Mouse (Mus musculus) hindbrain, embryonic 16.5 days (tissue): ENCODE data around the gene Gm6176. TPM values are rescaled to one million over a fixed set of nuclear protein-coding genes. Genes with fewer than 3 reads are reported as not detected.
"Not testable (repeated sequence)": the region's sequence is repeated elsewhere in the genome, so short reads cannot be mapped to it uniquely, and the experiment has no call there.

Source experiments
- ATAC-seq: fragments of 200-750 bp; cut with Nextera tagmentation; 2 replicates; pipeline ENCODE4 v1.8.0; 2017; ENCODE audit warnings: moderate TSS enrichment, moderate library complexity
- H3K27ac ChIP-seq: fragments of 300-500 bp; sonication (generic); 2 replicates; pipeline ENCODE4 v1.5.1; 2014; ENCODE audit warnings: low read depth, mild to moderate bottlenecking, control low read depth, low read length, moderate library complexity
- H3K27me3 ChIP-seq: fragments of 300-500 bp; sonication (generic); replicated peaks from 2 replicates; pipeline ENCODE4 v1.6.1; 2014; ENCODE audit warnings: low read length; ENCODE audit not compliant: control insufficient read depth, insufficient read depth
- H3K36me3 ChIP-seq: fragments of 300-500 bp; sonication (generic); 2 replicates; pipeline ENCODE4 v1.6.1; 2014; ENCODE audit warnings: mild to moderate bottlenecking, low read length, moderate library complexity, mixed read lengths; ENCODE audit not compliant: control insufficient read depth, insufficient read depth
- H3K4me1 ChIP-seq: fragments of 300-500 bp; sonication (generic); 2 replicates; pipeline ENCODE4 v1.6.1; 2014; ENCODE audit warnings: low read depth, low read length; ENCODE audit not compliant: control insufficient read depth, insufficient read depth
- H3K4me2 ChIP-seq: fragments of 300-500 bp; sonication (generic); 2 replicates; pipeline ENCODE4 v1.6.1; 2014; ENCODE audit warnings: mild to moderate bottlenecking, low read length, control low read depth, moderate library complexity
- H3K4me3 ChIP-seq: fragments of 300-500 bp; sonication (generic); 2 replicates; pipeline ENCODE4 v1.5.1; 2014; ENCODE audit warnings: mild to moderate bottlenecking, low read length, control low read depth, moderate library complexity
- H3K9ac ChIP-seq: fragments of 300-500 bp; sonication (generic); 2 replicates; pipeline ENCODE4 v1.6.1; 2014; ENCODE audit warnings: low read depth, mild to moderate bottlenecking, control low read depth, low read length, moderate library complexity
- H3K9me3 ChIP-seq: fragments of 300-500 bp; sonication (generic); 2 replicates; pipeline ENCODE4 v1.6.1; 2014; ENCODE audit warnings: mild to moderate bottlenecking, low read length, moderate library complexity; ENCODE audit not compliant: control insufficient read depth
- WGBS: fragments of 180-500 bp; shearing (Covaris S2); extraction: QIAGEN DNeasy Blood & Tissue Kit; methylation state at CpG from one replicate; pipeline ENCODE4 v1.1.7; 2014; 5-methylcytosine and 5-hydroxymethylcytosine counted together
- polyA plus RNA-seq: library from polyadenylated mRNA; unstranded; fragments of >200 nt; fragmentation: Nextera tagmentation; extraction: Ambion mirVana; gene quantifications from 2 replicates; pipeline ENCODE4 v1.2.1, GENCODE M21; 2015

The Gm6176 gene
- polyA plus RNA-seq: not detected in 2 replicates

DNA sequence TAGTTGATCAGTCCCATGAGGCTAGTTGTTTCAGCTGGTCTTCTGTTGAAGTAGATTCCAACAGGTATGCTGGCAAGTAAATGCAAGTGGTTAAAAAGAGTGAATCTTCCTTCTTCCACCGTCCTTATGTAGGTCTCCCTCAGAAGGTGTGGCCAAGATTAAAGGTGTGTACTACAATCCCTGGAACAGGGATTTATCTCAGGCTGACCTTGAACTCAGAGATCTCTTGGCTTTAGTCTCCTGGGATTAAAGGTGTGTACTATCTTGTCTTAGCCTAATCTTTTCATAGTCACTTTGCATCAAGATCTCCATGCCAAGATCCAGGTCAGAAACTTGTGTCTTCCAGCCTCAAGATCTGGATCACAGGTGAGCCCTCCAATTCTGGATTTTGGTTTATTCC lies at the start of gene Gm6176:
Gene Gm6176, minus strand, starts transcription at position 101 of the 400 bp plus-strand sequence.
- not testable (repeated sequence) for ATAC-seq, H3K4me3 ChIP-seq, H3K9me3 ChIP-seq, H3K27me3 ChIP-seq, H3K27ac ChIP-seq, H3K4me2 ChIP-seq, H3K9ac ChIP-seq, H3K4me1 ChIP-seq, H3K36me3 ChIP-seq
- WGBS: no CpG with 5 or more reads among the region's 1 CpGs

DNA sequence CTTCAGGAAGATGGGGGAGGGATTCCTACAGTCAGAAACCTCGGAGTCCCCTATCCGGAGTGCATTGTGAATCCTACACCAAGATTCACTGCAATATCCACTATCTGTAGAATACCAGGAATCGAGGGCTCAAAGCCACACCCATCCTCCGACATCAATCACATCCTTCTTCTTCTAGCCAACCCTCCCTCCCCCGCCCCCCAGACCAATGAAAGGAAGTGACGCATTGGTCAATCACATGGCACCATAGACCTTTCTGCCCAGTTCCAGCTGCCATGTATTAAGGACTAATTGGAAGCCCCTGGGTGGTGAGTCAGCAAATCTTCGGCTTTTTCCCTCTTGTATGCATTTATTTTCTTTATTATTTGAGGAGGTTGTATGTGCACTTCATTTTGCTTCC lies 12.7 kb upstream of the Gm6176 start, which contains the start of gene Vmn1r139:
Gene Vmn1r139, plus strand, starts transcription at position 301 of the 400 bp plus-strand sequence.
- WGBS: no CpG with 5 or more reads among the region's 7 CpGs
- not testable (repeated sequence) for H3K36me3 ChIP-seq, H3K4me2 ChIP-seq, ATAC-seq, H3K4me3 ChIP-seq, H3K27me3 ChIP-seq, H3K27ac ChIP-seq, H3K9ac ChIP-seq, H3K4me1 ChIP-seq, H3K9me3 ChIP-seq

DNA sequence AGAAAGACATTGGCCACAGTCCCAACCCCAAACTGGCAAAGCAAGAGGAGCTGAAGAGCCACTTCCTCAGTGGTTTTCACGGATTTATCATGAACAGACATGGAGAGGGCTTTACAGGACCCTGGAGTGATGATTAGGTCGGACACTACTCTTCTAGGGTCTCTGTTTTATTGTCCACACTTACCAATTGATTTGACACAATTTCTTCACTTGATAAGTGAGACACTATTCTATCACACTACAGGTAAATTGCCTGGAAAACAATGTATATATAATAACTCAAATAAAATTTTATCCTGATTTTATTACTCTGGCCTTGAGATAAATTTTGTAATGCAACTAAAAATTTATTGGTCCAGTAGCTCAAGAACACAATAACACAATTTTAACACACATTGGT lies 27.3 kb downstream of the Gm6176 start, which contains the start of gene Vmn1r138:
Gene Vmn1r138, minus strand, starts transcription at position 101 of the 400 bp plus-strand sequence.
- H3K4me2 ChIP-seq, H3K4me1 ChIP-seq, H3K9me3 ChIP-seq, ATAC-seq, H3K27ac ChIP-seq, H3K36me3 ChIP-seq, H3K9ac ChIP-seq, H3K4me3 ChIP-seq, H3K27me3 ChIP-seq: not testable (repeated sequence)
- WGBS: no CpG with 5 or more reads among the region's 2 CpGs

Other genes starting within 250 kb of the Gm6176 start
- not detected in 2 replicates for gene Vmn1r135, start 224.0 kb downstream of the Gm6176 start, polyA plus RNA-seq
- gene Gm5725, start 212.0 kb downstream of the Gm6176 start, polyA plus RNA-seq: not detected in 2 replicates
- not detected in 2 replicates for gene Gm5891, start 135.0 kb downstream of the Gm6176 start, polyA plus RNA-seq
- not detected in 2 replicates for gene Vmn1r137, start 61.7 kb downstream of the Gm6176 start, polyA plus RNA-seq
- gene Vmn1r138, start 27.4 kb downstream of the Gm6176 start, polyA plus RNA-seq: not detected in 2 replicates
- gene Vmn1r139, start 12.8 kb upstream of the Gm6176 start, polyA plus RNA-seq: not detected in 2 replicates
- gene Gm16451, start 61.9 kb upstream of the Gm6176 start, polyA plus RNA-seq: not detected in 2 replicates
- gene Gm10666, start 78.4 kb upstream of the Gm6176 start, polyA plus RNA-seq: not detected in 2 replicates
- not detected in 2 replicates for gene Vmn1r142, start 107.7 kb upstream of the Gm6176 start, polyA plus RNA-seq
- gene Vmn1r143, start 133.1 kb upstream of the Gm6176 start, polyA plus RNA-seq: not detected in 2 replicates
- not detected in 2 replicates for gene Gm8653, start 145.0 kb upstream of the Gm6176 start, polyA plus RNA-seq
- gene Gm8453, start 173.2 kb upstream of the Gm6176 start, polyA plus RNA-seq: not detected in 2 replicates